Mouse (Mus musculus) brain, embryonic 18.5 days (tissue): Measurements from ENCODE around the gene Mllt6.

Source experiments
- DNase-seq: peaks from one replicate; pipeline ENCODE4 v3.0.0-alpha.2; 2012; ENCODE audit warnings: low read depth, low spot score

Mllt6 gene

DNA sequence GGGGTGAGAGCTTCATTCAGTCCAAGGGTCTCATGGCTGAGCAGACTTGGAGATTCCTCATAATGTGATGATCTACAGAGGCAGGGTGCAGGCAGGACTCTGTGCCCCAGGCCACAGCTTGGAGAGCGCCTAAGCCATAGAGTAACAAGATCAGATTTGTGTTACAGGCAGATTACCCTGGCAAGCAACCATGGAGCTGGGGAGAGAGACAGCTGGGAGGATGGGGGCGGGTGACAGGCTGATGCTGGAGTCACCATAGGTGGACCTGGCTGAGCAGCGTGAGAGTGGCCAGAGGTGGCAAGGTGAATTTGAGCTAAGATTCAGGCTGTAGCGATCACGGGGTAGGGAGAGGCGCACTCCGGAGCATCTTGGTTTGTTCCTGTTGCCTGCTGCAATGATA lies 4.9 kb downstream of the Mllt6 start:
- no peak for DNase-seq

DNA sequence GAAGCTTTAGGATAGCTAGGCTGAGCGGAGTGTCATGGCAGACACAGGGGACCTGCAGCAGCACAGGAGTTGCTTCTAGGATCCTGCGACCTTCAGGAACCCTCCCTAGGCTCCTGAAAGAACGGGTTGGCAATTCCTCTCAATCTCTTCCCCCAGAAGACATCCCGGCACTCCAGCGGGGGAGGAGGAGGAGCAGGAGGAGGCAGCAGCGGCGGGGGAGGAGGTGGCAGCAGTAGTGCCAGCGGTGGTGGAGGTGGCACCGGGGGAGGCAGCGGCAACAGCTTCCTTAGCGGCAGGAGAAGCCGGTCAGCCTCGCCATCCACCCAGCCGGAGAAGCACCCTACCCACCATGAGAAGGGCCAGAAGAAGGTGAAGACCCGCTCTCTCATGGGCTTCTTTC lies 6.1 kb downstream of the Mllt6 start:
- no peak for DNase-seq

DNA sequence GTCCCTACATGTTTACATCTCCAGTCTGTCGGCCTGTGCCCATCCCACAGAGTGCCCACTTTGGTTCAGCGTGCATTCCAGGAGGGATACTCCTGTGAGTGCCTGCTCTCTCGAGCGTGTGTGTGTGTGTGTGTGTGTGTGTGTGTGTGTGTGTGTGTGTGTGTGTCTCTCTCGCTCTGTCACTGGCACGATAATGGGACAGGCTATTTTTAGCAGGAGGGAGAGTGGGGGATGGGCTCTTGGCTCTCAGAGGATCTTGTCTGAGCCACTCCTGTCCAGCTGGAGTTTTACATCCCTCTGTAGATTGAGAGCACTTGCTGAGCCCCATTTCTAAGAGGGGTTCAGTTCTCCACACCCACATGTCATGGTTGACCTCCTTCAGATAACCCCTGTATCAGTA lies 6.6 kb downstream of the Mllt6 start:
- no peak for DNase-seq

DNA sequence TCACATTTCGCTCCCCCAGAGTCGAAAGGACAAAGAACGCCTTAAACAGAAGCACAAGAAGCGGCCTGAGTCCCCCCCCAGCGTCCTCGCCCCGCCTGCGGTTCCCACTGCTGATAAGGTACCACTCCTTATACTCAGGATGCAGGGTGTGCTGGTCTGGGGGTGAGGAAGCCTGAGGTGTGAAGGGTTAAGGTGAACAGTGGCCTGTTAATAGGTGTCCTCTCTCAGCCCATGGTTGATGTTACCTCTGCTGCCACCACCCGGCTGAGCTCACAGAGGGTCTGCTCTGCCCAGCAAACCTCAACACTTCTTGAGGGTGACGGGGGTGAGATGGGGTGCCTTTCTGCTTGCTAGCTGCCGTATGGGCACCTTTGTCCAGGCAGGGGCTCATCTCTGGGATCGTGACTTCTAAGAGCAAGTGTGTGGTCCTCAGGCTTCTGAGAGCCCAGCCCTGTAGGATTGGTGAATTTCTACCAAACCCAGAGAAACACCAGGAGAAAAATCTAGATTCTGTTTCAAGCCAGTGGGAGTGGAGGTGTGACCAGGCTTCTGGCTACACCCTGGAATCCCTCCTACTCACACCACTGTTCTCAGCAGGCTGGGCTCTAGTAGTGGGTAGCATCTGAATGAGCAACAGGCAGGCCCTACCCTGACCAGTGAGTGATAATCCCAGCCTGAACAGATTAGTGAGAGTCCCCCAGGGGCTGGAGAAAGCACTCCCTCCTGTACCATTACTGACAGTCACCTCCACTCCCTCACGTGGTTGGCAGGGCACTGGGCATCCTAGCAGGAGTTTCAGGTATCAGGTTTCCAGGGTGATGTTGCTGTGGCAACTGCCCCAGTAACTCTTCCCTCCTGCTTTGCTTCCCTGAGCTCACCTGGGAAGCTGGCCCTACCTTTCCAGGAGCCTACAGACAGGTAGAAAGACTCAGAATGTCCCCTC lies 7.3 kb downstream of the Mllt6 start:
- DNase-seq, result no peak

DNA sequence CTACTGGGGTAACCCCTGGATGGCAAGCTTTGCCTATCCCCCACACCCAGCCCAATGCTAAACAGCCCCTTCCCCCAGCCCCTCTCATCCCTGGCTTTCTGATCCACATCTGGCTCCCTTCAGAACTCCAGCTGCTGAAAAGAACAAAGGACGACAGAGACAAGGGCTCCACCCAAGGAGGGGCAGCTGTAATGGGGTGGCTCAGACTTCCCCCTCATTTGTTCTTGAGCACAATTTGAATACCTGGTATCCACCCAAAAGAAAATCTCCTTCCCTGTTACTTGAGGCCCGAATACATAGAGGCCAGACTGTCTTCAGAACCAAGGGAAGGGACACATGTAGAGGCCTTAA lies 7.9 kb downstream of the Mllt6 start:
- no peak for DNase-seq

DNA sequence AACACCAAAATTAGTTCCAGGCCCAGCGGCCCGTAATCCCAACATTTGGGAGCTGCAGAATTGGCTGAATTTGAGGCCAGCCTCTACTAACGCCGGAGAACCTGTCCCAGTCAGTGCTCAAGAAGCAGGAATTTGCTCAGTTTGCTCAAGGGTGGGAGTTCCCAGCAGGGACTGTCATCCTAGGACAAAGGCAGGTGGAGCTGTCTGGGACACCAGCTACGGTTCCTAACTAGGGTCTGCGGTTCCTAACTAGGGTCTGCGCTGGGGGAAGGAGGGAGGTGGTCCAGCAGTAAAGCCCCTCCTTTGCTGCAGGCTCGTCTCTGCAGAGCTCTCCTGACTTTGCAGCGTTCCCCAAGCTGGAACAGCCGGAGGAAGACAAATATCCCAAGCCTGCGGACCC lies 9.9 kb downstream of the Mllt6 start:
- no peak for DNase-seq

DNA sequence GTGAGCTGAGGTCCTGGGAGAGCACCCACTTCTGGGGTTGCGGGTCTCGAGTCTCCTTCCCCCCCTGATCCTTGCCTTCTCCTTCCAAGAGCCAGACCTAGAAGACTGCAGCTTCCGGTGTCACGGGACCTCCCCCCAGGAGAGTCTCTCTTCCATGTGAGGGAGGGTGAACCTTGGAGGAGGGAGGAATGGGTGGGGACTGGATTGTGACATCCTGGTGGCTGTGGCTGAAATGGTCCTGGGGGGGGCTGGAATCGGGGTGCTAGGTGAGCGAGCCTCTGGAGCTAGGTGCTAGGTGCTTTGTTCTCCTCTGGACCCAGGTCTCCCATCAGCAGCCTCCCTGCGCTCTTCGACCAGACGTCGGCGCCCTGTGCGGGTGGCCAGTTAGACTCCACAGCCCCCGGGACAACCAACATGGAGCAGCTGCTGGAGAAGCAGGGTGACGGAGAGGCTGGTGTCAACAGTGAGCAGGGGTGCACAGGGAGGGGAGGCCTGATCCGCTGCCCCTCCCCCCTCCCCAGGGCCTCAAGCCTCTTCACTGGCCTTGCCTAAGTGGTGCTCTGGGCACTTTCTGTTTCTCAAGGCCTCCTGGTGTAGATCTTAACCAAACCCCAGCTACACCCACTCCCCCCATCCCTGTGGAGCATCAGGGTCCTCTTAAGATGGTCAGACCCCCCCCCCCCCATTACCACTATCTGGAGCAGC lies 13.0 kb downstream of the Mllt6 start:
- DNase-seq, result no peak

DNA sequence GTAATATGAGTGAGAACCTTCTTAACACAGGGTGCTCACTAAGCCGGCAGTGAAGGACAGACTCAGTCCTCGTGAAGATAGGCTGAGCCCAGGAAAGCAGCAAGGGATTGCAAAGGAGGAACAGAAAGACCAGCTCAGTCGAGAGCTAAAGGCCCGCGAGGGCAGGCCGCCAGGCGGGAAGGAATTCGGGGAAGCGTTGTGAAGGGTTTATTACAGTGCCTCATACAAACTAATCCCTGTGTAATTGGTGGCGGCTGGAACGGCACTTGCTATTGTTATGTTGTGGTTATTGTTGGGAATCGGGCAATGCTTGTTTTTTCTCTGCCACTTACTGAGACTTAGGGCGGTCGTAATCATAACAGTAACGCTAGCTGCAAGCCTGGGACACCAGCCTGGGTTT lies 14.2 kb downstream of the Mllt6 start:
- DNase-seq, result no peak

DNA sequence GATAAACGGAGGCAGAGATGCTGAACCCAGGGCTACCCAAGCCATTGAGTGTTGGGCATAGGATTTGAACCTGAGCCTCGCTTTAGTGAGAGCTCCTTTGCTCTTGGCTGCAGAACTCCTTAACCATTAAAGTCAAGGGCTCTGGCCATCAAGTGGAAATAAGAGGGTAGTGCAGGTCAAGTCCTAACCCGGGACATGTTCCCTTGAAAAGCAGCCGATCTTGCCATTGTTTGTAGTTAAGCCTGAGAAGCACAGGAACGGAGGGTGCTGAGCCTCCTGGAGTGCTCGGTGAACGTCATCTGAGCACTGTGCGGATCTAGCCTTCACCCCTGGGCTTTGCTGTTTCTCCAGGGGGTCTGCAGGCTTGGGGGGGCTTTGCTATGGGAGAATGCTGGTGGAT lies 14.6 kb downstream of the Mllt6 start:
- DNase-seq, result no peak

DNA sequence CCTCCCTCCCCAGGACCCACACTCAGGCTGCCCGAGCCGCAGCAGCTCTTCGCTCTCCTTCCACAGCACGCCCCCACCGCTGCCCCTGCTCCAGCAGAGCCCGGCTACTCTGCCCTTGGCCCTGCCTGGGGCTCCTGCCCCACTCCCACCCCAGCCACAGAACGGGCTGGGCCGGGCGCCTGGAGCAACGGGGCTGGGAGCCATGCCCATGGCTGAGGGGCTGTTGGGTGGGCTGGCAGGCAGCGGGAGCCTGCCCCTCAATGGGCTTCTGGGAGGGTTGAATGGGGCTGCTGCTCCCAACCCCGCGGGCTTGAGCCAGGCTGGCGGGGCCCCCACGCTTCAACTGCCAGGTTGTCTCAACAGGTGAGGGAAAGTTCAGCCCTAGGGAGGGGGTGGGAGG lies 15.1 kb downstream of the Mllt6 start:
- no peak for DNase-seq

DNA sequence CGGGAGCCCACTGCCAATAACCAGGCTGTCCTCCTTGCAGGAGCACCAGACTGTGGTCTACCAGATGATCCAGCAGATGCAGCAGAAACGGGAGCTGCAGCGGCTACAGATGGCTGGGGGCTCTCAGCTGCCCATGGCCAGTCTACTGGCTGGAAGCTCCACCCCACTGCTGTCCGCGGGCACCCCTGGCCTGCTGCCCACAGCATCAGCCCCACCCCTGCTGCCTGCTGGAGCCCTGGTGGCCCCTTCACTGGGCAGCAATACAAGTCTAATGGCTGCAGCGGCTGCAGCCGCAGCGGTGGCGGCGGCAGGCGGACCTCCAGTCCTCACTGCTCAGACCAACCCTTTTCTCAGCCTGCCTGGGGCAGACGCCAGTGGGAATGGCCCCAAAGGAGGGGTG lies 17.2 kb downstream of the Mllt6 start:
- DNase-seq, result no peak

DNA sequence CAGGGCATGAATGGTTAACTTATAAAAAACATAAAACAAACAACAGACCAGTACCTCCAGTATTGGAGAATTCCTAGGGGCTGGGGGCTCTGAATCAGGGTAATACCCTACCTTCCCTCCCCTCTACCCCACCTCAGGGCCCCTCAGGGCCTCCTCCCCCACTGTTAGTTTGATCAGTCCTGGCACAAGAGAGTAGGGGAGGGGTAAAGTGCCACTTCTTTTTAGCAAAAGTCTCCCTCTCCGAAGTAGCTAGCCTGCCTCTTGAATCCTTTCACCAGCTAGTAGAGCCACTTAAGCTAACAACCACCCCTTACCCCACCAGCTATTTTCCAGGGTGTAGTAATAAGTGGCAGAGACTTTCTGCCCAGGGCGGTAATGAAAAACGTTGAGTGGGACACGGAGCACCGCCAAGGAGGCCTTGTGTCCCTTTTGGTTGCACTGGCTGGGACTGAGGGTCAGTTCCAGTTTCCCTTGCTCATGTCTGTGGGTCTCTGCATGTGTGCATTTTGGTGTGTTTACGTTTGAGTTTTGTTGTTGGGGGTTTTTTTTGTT lies 19.4 kb downstream of the Mllt6 start:
- DNase-seq, result no peak

DNA sequence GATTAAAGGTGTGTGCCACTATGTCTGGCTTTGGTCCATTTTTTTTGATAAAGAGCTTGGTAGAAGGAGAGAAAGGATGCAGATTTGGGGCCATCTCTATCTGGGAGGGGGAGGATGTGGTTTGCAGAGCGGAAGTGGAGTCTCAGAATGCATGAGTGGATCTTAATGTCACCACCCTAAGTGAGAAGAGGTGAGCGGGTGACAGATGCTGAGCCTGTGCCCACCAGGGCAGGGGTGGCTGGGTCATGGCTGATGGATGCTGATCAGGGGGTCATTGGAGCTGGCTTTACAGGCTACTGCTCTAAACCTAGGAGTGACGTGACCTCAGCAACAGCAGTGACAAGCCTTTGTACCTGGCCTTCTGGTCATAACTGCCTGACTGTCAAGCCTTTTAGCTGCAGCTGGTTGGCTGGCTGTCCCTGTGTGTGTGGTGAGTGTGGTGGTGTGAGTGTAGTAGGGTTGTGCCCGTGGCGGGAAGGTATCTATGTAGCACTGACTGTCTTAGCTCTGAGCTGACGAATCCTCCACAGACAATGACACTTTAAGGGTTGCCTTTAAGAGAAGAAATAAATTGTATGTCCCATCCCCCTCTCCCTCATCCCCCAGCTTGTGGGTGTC lies 21.0 kb downstream of the Mllt6 start:
- no peak for DNase-seq

DNA sequence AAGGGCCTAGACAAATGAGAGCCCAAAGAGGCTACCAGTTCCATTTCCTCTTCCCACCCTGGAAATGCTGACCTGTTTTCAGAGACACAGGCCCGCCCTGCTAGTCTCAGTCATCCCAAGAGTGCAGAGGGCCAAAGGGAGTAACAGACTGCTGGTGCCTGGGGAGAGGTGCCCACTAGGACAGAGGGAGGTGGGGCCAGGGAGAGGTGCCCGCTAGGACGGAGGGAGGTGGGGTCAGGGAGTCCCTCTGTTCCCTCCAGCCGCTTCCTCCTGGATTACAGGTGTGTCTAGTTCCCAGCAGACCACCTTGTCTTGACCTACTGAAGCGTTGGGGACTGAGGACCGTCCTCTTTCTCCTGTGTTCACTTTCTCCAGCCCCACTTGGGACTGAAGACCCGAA lies 21.6 kb downstream of the Mllt6 start:
- DNase-seq, result no peak

DNA sequence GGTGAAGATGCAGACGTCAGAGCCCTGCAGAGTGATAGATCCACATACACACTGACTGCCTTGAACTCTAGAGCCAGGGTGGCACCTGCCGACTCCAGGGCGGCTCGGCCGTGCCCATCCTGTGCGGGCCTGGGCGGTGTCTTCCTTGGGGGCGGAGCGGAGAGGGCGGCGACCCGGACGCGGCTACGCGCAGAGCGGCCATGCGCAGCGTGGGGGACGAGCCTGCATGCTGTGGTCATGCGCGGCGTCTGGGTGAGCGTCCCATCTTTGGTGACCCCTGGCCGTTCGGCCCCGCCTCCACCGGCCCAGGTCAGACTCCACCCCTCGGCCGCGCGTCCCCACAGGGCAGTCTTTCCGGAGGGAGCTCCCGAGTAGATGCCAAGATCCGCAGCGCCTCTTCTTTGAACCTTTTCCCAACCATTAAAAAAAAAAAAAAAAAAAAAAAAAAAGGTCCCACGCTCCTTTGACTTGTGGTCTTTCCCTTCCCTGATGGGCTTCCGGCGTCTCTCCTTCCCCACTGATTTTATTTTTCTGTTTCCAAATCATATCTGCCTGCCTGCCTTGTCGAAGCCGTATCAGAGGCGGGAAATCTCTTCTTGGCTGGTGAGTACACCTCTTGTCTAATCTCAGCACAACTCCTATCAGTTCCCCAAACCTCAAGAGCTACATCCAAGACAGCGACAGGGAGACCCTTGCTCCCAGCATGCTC lies 22.6 kb downstream of the Mllt6 start, which contains the start of gene Cisd3:
TSS of gene Cisd3 (plus strand) at position 214 of the 709 bp plus-strand sequence.
- DNase-seq, result no peak

DNA sequence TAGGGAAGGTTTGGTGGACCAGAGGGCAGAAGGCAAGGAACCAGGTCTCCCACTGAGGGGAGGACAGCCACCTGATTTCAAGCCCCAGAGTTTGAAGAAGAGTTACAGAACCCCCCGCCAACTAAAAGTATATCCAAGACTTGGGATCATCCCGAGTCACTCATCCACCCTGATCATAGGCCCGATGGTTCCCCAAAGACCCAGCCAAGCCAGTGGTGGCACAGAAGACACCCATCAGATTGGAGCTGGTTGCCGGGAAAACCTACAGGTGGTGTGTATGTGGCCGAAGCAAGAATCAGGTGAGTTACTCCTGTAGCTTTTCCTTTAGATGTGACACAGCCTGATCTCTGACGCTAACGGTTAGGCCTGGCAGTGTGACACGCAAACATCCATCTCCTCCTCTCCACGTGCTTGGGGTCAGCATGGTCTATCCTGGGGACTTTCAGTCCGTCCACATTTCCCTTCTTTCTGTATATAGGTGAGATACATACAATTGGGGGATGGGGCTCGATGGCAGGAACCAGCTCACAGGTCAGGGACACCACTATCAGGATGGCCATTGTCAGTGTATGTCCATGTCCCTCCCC lies 23.2 kb downstream of the Mllt6 start:
- no peak for DNase-seq

DNA sequence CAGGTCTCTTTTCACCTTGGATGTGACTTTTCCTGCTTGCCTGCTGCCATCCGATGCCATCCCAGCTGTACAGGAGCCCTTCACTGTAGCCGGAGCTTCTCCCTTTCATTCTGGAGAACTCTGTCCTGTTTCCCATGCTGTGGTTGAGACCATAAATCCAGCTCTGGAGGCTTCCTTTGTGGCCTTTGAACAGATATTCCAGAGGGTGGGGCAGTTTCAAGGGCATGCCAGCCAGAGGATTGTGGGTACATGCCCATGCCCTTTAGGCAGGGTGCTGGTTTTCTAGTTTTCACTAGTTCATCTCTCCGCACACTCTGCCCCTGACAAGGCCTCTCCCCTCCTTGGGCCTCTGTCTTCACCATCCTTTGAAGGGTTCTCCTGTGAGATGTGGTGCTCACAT lies 23.8 kb downstream of the Mllt6 start:
- DNase-seq, result no peak

DNA sequence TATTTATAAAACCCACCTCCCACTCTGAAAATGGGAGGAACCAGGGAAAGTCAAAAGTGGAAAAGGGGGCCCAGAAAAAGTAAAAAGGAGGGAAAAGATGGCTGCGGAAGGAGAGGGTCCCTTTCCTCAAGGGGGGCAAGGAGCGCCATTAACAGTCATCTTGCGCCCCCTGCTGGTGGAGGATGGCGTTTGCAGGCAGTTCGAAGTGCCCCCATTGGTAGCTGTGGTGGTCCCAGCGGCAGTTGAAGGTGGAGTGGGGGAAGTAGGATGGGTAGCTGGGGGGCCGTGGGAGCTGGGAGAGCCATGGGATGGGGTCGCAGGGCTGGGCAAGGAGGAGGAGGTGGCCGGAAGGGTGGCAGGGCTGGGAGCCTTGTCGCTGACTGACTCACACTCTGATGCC lies 26.6 kb downstream of the Mllt6 start:
- no peak for DNase-seq

DNA sequence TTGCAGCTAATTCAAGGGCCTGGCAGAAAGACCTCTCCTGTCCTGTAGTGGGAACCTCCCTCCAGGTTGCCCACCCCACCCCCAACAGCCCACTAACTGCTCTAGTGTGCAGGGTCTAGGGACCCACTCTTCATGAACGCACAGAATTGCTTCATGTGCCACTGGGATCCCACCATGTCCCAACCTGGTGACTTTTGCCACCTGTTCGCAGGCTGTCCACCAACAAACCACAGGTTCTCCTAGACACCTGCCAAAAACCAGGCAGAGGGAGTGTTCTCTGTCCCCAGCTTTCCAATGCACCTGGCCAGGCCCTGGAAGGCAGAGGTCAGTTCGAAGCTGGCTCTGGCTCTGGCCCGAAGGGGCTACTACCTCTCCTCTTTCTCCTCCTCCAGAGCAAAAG lies 31.2 kb downstream of the Mllt6 start:
- no peak for DNase-seq

DNA sequence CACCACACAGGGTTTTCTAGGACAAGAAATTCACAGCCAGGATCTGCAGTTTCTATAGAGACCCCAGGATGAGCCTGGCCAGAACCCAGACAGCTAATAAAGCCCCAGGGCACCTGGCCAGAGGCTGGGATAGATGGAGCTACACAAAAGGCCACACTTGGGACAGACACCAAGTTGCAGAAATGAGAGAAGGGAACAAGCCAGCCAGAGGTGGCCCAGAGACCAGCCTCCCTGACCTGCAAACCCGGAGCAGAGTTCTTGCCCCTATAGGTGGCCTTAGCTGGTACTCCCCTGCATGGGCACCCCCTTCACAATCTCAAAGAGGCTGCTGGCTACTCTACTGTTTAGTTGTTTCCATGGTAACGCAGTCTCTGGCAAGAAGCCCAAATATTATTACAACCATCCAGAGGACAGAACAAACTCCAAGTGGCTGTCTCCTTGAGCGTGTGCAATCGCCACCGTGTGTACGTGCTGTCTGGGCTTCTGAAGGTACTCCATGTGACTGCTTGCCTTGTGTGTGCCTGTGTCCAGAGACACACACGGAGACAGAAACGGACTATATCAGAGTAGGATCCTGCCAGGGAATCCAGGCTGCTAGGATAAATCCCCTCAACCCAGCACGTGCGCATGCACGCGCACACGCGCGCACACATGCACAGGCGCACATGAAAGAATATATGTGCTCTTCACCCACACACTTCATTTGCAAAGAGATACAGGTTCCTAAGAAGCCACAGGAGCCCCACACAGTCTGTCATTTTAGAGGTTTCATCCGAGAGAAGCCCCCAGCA lies 31.9 kb downstream of the Mllt6 start:
- peak; percentile 45 for DNase-seq
